Mouse (Mus musculus): ENCODE measurements around the gene Gas1. TPM values are rescaled to one million over a fixed set of nuclear protein-coding genes. Genes with fewer than 3 reads are reported as not detected.

The Gas1 gene
- polyA plus RNA-seq, 1 experiment = 25.7 TPM

GRCm38 (mm10) chr13:60172366-60173017, 4.7 kb downstream of the Gas1 start:
- no peak for TF ChIP-seq POLR2AphosphoS2 (IDR thresholded peaks at IDR 0.05; ENCODE audit: insufficient read length, low read depth)
- TF ChIP-seq MYOD1 (IDR thresholded peaks at IDR 0.05; ENCODE audit: control insufficient read depth in 1 of 3, insufficient read length in 2 of 3, low read depth in 2 of 3) = no peak
- no peak for TF ChIP-seq TCF12 (IDR thresholded peaks at IDR 0.05; ENCODE audit: insufficient read depth, poor library complexity, severe bottlenecking)
- TF ChIP-seq SRF (IDR thresholded peaks at IDR 0.05; ENCODE audit: control insufficient read depth, insufficient read length, low read depth) = no peak
- Histone ChIP-seq H3K36me3 (ENCODE audit: control insufficient read depth, insufficient read depth) (no peaks in the 10 kb centered on the region), H3ac (ENCODE audit: control insufficient read depth, insufficient read length) (no peak overlapping the region), H3K27me3 (ENCODE audit: control insufficient read depth, insufficient read depth, insufficient read length) (no peaks in the 10 kb centered on the region), H3K4me3 (no peak overlapping the region), H3K79me2 (ENCODE audit: control insufficient read depth, insufficient read depth) (peaks cover 22% of the 10 kb centered on the region), H3K4me2 (ENCODE audit: low read depth) (no peak overlapping the region)

GRCm38 (mm10) chr13:60171781-60172180, 5.4 kb downstream of the Gas1 start:
- Histone ChIP-seq H3K27me3 (ENCODE audit: control insufficient read depth, insufficient read depth, insufficient read length) (no peaks in the 10 kb centered on the region), H3K79me2 (ENCODE audit: control insufficient read depth, insufficient read depth) (peaks cover 22% of the 10 kb centered on the region), H3K4me2 (ENCODE audit: low read depth) (no peak overlapping the region), H3K4me3 (no peak overlapping the region), H3K36me3 (ENCODE audit: control insufficient read depth, insufficient read depth) (no peaks in the 10 kb centered on the region), H3ac (ENCODE audit: control insufficient read depth, insufficient read length) (no peak overlapping the region)
- TF ChIP-seq POLR2A (IDR thresholded peaks at IDR 0.05; ENCODE audit: insufficient read length, low read depth) = no peak
- no peak for TF ChIP-seq E2F4 (IDR thresholded peaks at IDR 0.05; ENCODE audit: insufficient read depth)
- no peak for TF ChIP-seq SRF (IDR thresholded peaks at IDR 0.05; ENCODE audit: control insufficient read depth, insufficient read length, low read depth)
- no peak for TF ChIP-seq MYOG (IDR thresholded peaks at IDR 0.05; ENCODE audit: control insufficient read depth in 1 of 3, insufficient read depth in 1 of 3, insufficient read length in 2 of 3, low read depth in 2 of 3)
- no peak for TF ChIP-seq CEBPB (IDR thresholded peaks at IDR 0.05; ENCODE audit: insufficient read depth, poor library complexity, severe bottlenecking)
- no peak for TF ChIP-seq MYOD1 (IDR thresholded peaks at IDR 0.05; ENCODE audit: control insufficient read depth in 1 of 3, insufficient read length in 2 of 3, low read depth in 2 of 3)
- TF ChIP-seq TCF12 (IDR thresholded peaks at IDR 0.05; ENCODE audit: insufficient read depth, poor library complexity, severe bottlenecking) = no peak
- no peak for TF ChIP-seq USF1 (IDR thresholded peaks at IDR 0.05; ENCODE audit: low read depth)
- TF ChIP-seq REST (IDR thresholded peaks at IDR 0.05; ENCODE audit: insufficient read depth, insufficient read length) = no peak
- TF ChIP-seq TCF3 (IDR thresholded peaks at IDR 0.05; ENCODE audit: insufficient read length, low read depth) = no peak
- no peak for TF ChIP-seq POLR2AphosphoS2 (IDR thresholded peaks at IDR 0.05; ENCODE audit: insufficient read length, low read depth)
- TF ChIP-seq MAX (IDR thresholded peaks at IDR 0.05; ENCODE audit: low read depth) = no peak

- Histone ChIP-seq H3K36me3 (ENCODE audit: control insufficient read depth, insufficient read depth) (no peaks in the 10 kb centered on the region), H3K27me3 (ENCODE audit: control insufficient read depth, insufficient read depth, insufficient read length) (no peaks in the 10 kb centered on the region), H3K4me2 (ENCODE audit: low read depth) (no peak overlapping the region), H3K79me2 (ENCODE audit: control insufficient read depth, insufficient read depth) (peaks cover 20% of the 10 kb centered on the region), H3K4me3 (no peak overlapping the region), H3ac (ENCODE audit: control insufficient read depth, insufficient read length) (no peak overlapping the region)
- TF ChIP-seq CEBPB (IDR thresholded peaks at IDR 0.05; ENCODE audit: insufficient read depth, poor library complexity, severe bottlenecking) (no peak), REST (IDR thresholded peaks at IDR 0.05; ENCODE audit: insufficient read depth, insufficient read length) (no peak), POLR2AphosphoS2 (IDR thresholded peaks at IDR 0.05; ENCODE audit: insufficient read length, low read depth) (no peak), MYOG (IDR thresholded peaks at IDR 0.05; ENCODE audit: control insufficient read depth in 1 of 3, insufficient read depth in 1 of 3, insufficient read length in 2 of 3, low read depth in 2 of 3) (no peak), POLR2A (IDR thresholded peaks at IDR 0.05; ENCODE audit: insufficient read length, low read depth) (no peak), SRF (IDR thresholded peaks at IDR 0.05; ENCODE audit: control insufficient read depth, insufficient read length, low read depth) (no peak), TCF12 (IDR thresholded peaks at IDR 0.05; ENCODE audit: insufficient read depth, poor library complexity, severe bottlenecking) (no peak), USF1 (IDR thresholded peaks at IDR 0.05; ENCODE audit: low read depth) (no peak), MAX (IDR thresholded peaks at IDR 0.05; ENCODE audit: low read depth) (no peak)
Observed at GRCm38 (mm10) chr13:60170898-60171715, 6.1 kb downstream of the Gas1 start.

GRCm38 (mm10) chr13:60169026-60169425, 8.1 kb downstream of the Gas1 start:
- Histone ChIP-seq H3K4me2 (ENCODE audit: low read depth) (no peak overlapping the region), H3K36me3 (ENCODE audit: control insufficient read depth, insufficient read depth) (no peaks in the 10 kb centered on the region), H3ac (ENCODE audit: control insufficient read depth, insufficient read length) (no peak overlapping the region), H3K79me2 (ENCODE audit: control insufficient read depth, insufficient read depth) (peaks cover 2% of the 10 kb centered on the region), H3K27me3 (ENCODE audit: control insufficient read depth, insufficient read depth, insufficient read length) (no peaks in the 10 kb centered on the region), H3K4me3 (no peak overlapping the region)
- TF ChIP-seq REST (IDR thresholded peaks at IDR 0.05; ENCODE audit: insufficient read depth, insufficient read length) (no peak), POLR2A (IDR thresholded peaks at IDR 0.05; ENCODE audit: insufficient read length, low read depth) (no peak), MYOD1 (IDR thresholded peaks at IDR 0.05; ENCODE audit: control insufficient read depth in 1 of 3, insufficient read length in 2 of 3, low read depth in 2 of 3) (no peak), TCF3 (IDR thresholded peaks at IDR 0.05; ENCODE audit: insufficient read length, low read depth) (no peak), POLR2AphosphoS2 (IDR thresholded peaks at IDR 0.05; ENCODE audit: insufficient read length, low read depth) (no peak), CEBPB (IDR thresholded peaks at IDR 0.05; ENCODE audit: insufficient read depth, poor library complexity, severe bottlenecking) (no peak), MYOG (IDR thresholded peaks at IDR 0.05; ENCODE audit: control insufficient read depth in 1 of 3, insufficient read depth in 1 of 3, insufficient read length in 2 of 3, low read depth in 2 of 3) (no peak), E2F4 (IDR thresholded peaks at IDR 0.05; ENCODE audit: insufficient read depth) (no peak), USF1 (IDR thresholded peaks at IDR 0.05; ENCODE audit: low read depth) (no peak), SRF (IDR thresholded peaks at IDR 0.05; ENCODE audit: control insufficient read depth, insufficient read length, low read depth) (no peak), MAX (IDR thresholded peaks at IDR 0.05; ENCODE audit: low read depth) (no peak), TCF12 (IDR thresholded peaks at IDR 0.05; ENCODE audit: insufficient read depth, poor library complexity, severe bottlenecking) (no peak)

Data from myocyte (in vitro differentiated cells).